Mouse (Mus musculus) layer of hippocampus, adult 18-20 months (tissue): ENCODE measurements around the gene Tril. TPM values are rescaled to one million over a fixed set of nuclear protein-coding genes. Genes with fewer than 3 reads are reported as not detected.

Experiments
- DNase-seq, 2 experiments: peaks; one replicate each; pipeline ENCODE4 v3.0.0; 2022; ENCODE audit warnings: low spot score in 2 of 2
- total RNA-seq, 2 experiments: library from RNA; stranded (reverse); gene quantifications; 2 replicates each; pipeline ENCODE4 v1.2.3; 2021

Tril gene
- total RNA-seq, 2 experiments from 2014 or later: 32.1 to 33.4 TPM

- DNase-seq: no peak
Observed at GRCm38 (mm10) chr6:53807185-53807584, 13.4 kb downstream of the Tril start.

- DNase-seq: no peak
Observed at GRCm38 (mm10) chr6:53806591-53807023, 14.0 kb downstream of the Tril start.

- DNase-seq: no peak
Observed at GRCm38 (mm10) chr6:53806021-53806420, 14.6 kb downstream of the Tril start.

- DNase-seq: no peak
Observed at GRCm38 (mm10) chr6:53804145-53804544, 16.5 kb downstream of the Tril start.

GRCm38 (mm10) chr6:53803551-53803950, 17.1 kb downstream of the Tril start:
- DNase-seq: no peak

GRCm38 (mm10) chr6:53801893-53802286, 18.7 kb downstream of the Tril start:
- DNase-seq: no peak

- DNase-seq: no peak
Observed at GRCm38 (mm10) chr6:53801269-53801892, 19.2 kb downstream of the Tril start.

- no peak for DNase-seq
Observed at GRCm38 (mm10) chr6:53798865-53799264, 21.8 kb downstream of the Tril start.

- no peak for DNase-seq
Observed at GRCm38 (mm10) chr6:53796835-53797234, 23.8 kb downstream of the Tril start.

- peak in 1 of 2 experiments; percentile 37 for DNase-seq
Observed at GRCm38 (mm10) chr6:53795788-53796187, 24.8 kb downstream of the Tril start.

GRCm38 (mm10) chr6:53795078-53795477, 25.6 kb downstream of the Tril start:
- no peak for DNase-seq

GRCm38 (mm10) chr6:53794323-53794971, 26.2 kb downstream of the Tril start:
- peak; percentile 78 to 90 for DNase-seq

- DNase-seq: peak; percentile 41 to 82
Observed at GRCm38 (mm10) chr6:53782880-53783539, 37.6 kb downstream of the Tril start.

GRCm38 (mm10) chr6:53782273-53782672, 38.4 kb downstream of the Tril start:
- no peak for DNase-seq

- peak in 1 of 2 experiments; percentile 42 for DNase-seq
Observed at GRCm38 (mm10) chr6:53781171-53781570, 39.5 kb downstream of the Tril start.

- DNase-seq: no peak
Observed at GRCm38 (mm10) chr6:53780008-53780407, 40.6 kb downstream of the Tril start.

- DNase-seq: no peak
Observed at GRCm38 (mm10) chr6:53779526-53779925, 41.1 kb downstream of the Tril start.

GRCm38 (mm10) chr6:53778424-53778955, 42.1 kb downstream of the Tril start:
- no peak for DNase-seq

GRCm38 (mm10) chr6:53768275-53768674, 52.4 kb downstream of the Tril start:
- DNase-seq: no peak

- DNase-seq: no peak
Observed at GRCm38 (mm10) chr6:53766243-53766915, 54.3 kb downstream of the Tril start.

- no peak for DNase-seq
Observed at GRCm38 (mm10) chr6:53765731-53766130, 54.9 kb downstream of the Tril start.
